Mouse (Mus musculus) small intestine, adult 2 months (tissue): ENCODE results near the gene Pwwp2b. TPM values are rescaled to one million over a fixed set of nuclear protein-coding genes. Genes with fewer than 3 reads are reported as not detected.

Experiments
- H3K27ac ChIP-seq: fragments of 200-500 bp; 2 replicates; pipeline ENCODE4 v1.5.1; 2012; ENCODE audit warnings: low read depth, low read length, control low read depth, inconsistent platforms; ENCODE audit not compliant: insufficient read depth
- H3K27me3 ChIP-seq: fragments of 200-500 bp; 2 replicates; pipeline ENCODE4 v1.6.1; 2012; ENCODE audit warnings: mild to moderate bottlenecking, moderate library complexity, low read length, inconsistent platforms; ENCODE audit not compliant: control insufficient read depth, insufficient read depth
- H3K36me3 ChIP-seq: fragments of 200-500 bp; 2 replicates; pipeline ENCODE4 v1.6.1; 2012; ENCODE audit warnings: mild to moderate bottlenecking, low read length, control low read depth, inconsistent platforms; ENCODE audit not compliant: control insufficient read depth, insufficient read depth
- H3K4me1 ChIP-seq: fragments of 200-500 bp; 2 replicates; pipeline ENCODE4 v1.6.1; 2012; ENCODE audit warnings: low read length, inconsistent platforms, mixed read lengths; ENCODE audit not compliant: control insufficient read depth, insufficient read depth, insufficient read length
- H3K4me3 ChIP-seq: fragments of 200-500 bp; 2 replicates; pipeline ENCODE4 v1.5.1; 2012; ENCODE audit warnings: low read depth, mild to moderate bottlenecking, control low read depth, inconsistent platforms, low read length, moderate library complexity
- CTCF ChIP-seq: fragments of 200-500 bp; IDR thresholded peaks from 2 replicates; pipeline ENCODE4 v1.5.1; 2012; ENCODE audit warnings: low read depth, mild to moderate bottlenecking, control low read depth, inconsistent platforms, low read length, moderate library complexity, mixed read lengths; ENCODE audit not compliant: insufficient replicate concordance, insufficient read length; ENCODE audit errors: extremely low read depth
- POLR2A ChIP-seq: fragments of 200-500 bp; IDR thresholded peaks from 2 replicates; pipeline ENCODE4 v1.6.1; 2012; ENCODE audit warnings: low read depth, mild to moderate bottlenecking, control low read depth, inconsistent platforms, low read length, moderate library complexity
- WGBS: fragments of 180-500 bp; shearing (Covaris S2); methylation state at CpG from one replicate; pipeline ENCODE4 v1.1.7; 2018; 5-methylcytosine and 5-hydroxymethylcytosine counted together
- polyA plus RNA-seq: library from polyadenylated mRNA; depleted of rRNA; stranded (reverse); fragments of >200 nt; gene quantifications from 2 replicates; pipeline ENCODE4 v1.2.3, GENCODE M21; 2012

The Pwwp2b gene
- polyA plus RNA-seq, 1 experiment = 19.4 TPM

GRCm38 (mm10) chr7:139217046-139217445 lies 31.2 kb upstream of the Pwwp2b start:
- 80% methylated on average over 7 of the region's 7 CpGs for WGBS

DNA sequence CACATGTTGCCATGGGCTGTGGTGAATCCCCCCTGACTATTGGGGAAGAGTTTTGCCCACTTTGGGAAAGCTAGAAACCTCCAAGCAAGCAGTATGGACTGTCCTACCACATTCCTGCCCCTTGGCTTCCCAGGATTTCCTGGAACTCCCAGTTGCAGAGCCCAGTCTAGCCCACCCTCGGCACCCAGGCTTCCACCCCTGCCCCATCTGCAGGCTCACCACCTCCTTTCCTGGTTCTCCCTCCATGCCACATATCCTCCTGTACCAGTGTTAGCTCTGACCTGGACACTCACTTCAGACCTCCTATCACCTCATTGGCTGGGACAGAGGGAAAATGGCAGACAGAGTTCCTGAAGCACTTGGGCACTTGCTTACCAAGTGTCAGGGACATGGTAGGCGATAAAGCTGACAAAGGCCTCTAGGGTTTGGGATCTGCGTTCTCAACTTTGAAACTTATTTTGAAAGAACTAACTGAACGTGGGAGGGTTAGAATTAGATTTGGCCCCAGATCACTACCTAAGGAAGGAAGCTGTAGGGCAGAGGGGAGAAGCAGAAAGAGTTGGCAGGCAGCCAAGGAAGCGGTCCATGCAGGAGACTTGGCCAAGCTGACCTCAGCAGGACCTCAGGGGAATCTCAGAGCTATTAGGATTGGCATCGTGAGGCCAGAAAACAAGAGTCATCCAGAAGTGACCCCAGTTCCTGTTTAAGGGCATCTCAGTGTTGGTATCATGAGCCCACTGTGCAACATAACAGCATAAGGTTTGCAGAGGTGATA lies 29.5 kb upstream of the Pwwp2b start:
- Histone ChIP-seq H3K27ac (no peak overlapping the region), H3K36me3 (no peaks in the 10 kb centered on the region), H3K4me3 (no peak overlapping the region), H3K27me3 (no peaks in the 10 kb centered on the region), H3K4me1 (no peaks in the 10 kb centered on the region; the same call in 1 of the 2 replicates)
- no peak for TF ChIP-seq POLR2A
- TF ChIP-seq CTCF = no peak
- 51% methylated on average over 6 of the region's 6 CpGs for WGBS

More at GRCm38 (mm10) chr7:139217046-139217445, 31.2 kb upstream of the Pwwp2b start:
- Histone ChIP-seq H3K4me3 (no peak overlapping the region), H3K4me1 (peaks cover 6% of the 10 kb centered on the region; the same call in 1 of the 2 replicates), H3K27ac (no peak overlapping the region), H3K27me3 (no peaks in the 10 kb centered on the region), H3K36me3 (no peaks in the 10 kb centered on the region)
- TF ChIP-seq POLR2A = no peak
- no peak for TF ChIP-seq CTCF

DNA sequence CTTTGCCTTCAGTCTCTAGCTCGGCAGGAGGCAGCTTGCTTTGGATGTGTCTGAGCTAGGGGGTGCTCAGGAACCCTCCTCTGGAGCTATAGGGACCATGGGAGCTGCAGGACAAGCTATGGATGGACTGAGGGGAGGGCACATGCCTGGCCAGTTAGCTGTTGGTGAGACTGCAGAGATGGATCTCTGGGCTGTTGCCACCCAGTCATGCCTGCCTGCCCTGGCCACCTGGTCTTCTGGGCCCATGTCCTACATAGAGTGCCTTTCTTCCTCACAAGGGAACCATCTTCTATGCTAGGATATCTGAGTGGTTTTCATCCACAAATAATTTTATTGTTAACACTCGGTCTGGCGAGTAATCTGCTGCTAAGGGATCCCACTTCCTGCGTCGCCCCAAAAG lies 28.8 kb upstream of the Pwwp2b start:
- TF ChIP-seq POLR2A (no peak), CTCF (no peak)
- Histone ChIP-seq H3K4me1 (peaks cover 4% of the 10 kb centered on the region; the same call in 1 of the 2 replicates), H3K36me3 (no peaks in the 10 kb centered on the region), H3K27ac (no peak overlapping the region), H3K4me3 (no peak overlapping the region), H3K27me3 (no peaks in the 10 kb centered on the region)
- 79% methylated on average over 5 of the region's 5 CpGs for WGBS

DNA sequence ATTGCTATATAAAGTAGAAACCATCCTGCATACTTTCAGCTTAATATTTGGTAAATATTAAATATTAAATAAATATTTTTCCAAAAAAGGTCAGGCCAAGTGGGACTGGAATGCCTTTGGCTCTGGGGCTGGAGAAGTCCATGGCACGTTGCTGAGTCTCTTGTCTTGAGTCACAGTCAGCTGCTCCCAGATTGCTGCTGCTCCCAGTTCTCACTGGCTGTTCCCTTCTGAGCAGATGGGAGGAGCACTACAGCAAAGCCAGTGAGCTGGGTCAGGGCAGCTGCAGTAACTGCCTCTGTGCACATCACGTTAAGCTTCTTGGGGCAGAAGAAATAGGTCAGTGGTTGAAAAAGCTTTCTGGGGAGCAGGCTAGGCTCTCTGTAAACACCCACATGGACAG lies 28.0 kb upstream of the Pwwp2b start:
- H3K4me3 ChIP-seq = no peak overlapping the region
- H3K27ac ChIP-seq = no peak overlapping the region
- WGBS = 30% methylated on average over 2 of the region's 2 CpGs
- no peaks in the 10 kb centered on the region for H3K36me3 ChIP-seq
- TF ChIP-seq CTCF (no peak), POLR2A (no peak)
- no peaks in the 10 kb centered on the region for H3K27me3 ChIP-seq
- peaks cover 6% of the 10 kb centered on the region; the same call in 1 of the 2 replicates for H3K4me1 ChIP-seq

GRCm38 (mm10) chr7:139221072-139221471 lies 27.2 kb upstream of the Pwwp2b start:
- WGBS = 81% methylated on average over 5 of the region's 5 CpGs
- no peak for TF ChIP-seq CTCF
- no peak for TF ChIP-seq POLR2A
- Histone ChIP-seq H3K27ac (no peak overlapping the region), H3K4me3 (no peak overlapping the region), H3K27me3 (no peaks in the 10 kb centered on the region), H3K4me1 (peaks cover 6% of the 10 kb centered on the region; the same call in 1 of the 2 replicates), H3K36me3 (no peaks in the 10 kb centered on the region)

DNA sequence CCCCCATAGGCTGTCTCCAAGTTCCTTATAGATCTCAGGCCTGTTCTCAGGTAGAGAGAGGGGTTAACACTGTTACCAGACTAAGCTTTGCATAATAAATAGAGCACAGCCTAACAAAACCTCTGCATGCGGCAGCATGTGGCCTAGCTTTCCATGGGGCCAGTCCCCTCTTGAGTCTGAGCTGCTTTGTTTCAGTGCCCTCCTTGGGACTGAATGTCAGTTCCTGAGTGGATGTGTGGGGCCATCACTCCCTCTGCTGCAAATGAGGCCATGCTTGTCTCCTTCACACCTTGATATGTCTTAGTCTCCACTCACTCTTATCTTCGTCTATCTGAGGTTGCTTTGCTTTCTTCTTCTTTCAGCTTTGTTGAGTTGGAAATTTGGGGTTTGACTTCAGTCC lies 26.4 kb upstream of the Pwwp2b start:
- no peaks in the 10 kb centered on the region for H3K27me3 ChIP-seq
- no peaks in the 10 kb centered on the region for H3K36me3 ChIP-seq
- no peak overlapping the region for H3K4me3 ChIP-seq
- no peak for TF ChIP-seq POLR2A
- TF ChIP-seq CTCF = no peak
- peaks cover 6% of the 10 kb centered on the region; the same call in 1 of the 2 replicates for H3K4me1 ChIP-seq
- WGBS = 92% methylated on average over 2 of the region's 2 CpGs
- no peak overlapping the region for H3K27ac ChIP-seq

GRCm38 (mm10) chr7:139222341-139222740 lies 25.9 kb upstream of the Pwwp2b start:
- H3K27me3 ChIP-seq = no peaks in the 10 kb centered on the region
- no peaks in the 10 kb centered on the region for H3K36me3 ChIP-seq
- no peak overlapping the region for H3K4me3 ChIP-seq
- 76% methylated on average over 4 of the region's 4 CpGs for WGBS
- H3K4me1 ChIP-seq = peaks cover 6% of the 10 kb centered on the region; the same call in 1 of the 2 replicates
- H3K27ac ChIP-seq = no peak overlapping the region
- TF ChIP-seq POLR2A (no peak), CTCF (no peak)
